Mouse (Mus musculus): Measurements from ENCODE around the gene Chst2. TPM values are rescaled to one million over a fixed set of nuclear protein-coding genes. Genes with fewer than 3 reads are reported as not detected.
A peak's percentile ranks its signal among the peaks of the same experiment; 100 is the strongest.

Chst2 gene
- total RNA-seq (2021), result 1 to 10 TPM; 3.9 to 4.2 TPM
- long read RNA-seq, experiment 1, full-length matches to known transcripts, result 18 of 22 reads
- long read RNA-seq, experiment 1, partial matches to known transcripts, result 0 of 22 reads
- long read RNA-seq, experiment 1, other reads (novel, unspliced or antisense), result 4 of 22 reads
- long read RNA-seq, experiment 2, full-length matches to known transcripts, result 13 of 13 reads
- long read RNA-seq, experiment 2, partial matches to known transcripts, result 0 of 13 reads
- long read RNA-seq, experiment 2, other reads (novel, unspliced or antisense), result 0 of 13 reads

DNA sequence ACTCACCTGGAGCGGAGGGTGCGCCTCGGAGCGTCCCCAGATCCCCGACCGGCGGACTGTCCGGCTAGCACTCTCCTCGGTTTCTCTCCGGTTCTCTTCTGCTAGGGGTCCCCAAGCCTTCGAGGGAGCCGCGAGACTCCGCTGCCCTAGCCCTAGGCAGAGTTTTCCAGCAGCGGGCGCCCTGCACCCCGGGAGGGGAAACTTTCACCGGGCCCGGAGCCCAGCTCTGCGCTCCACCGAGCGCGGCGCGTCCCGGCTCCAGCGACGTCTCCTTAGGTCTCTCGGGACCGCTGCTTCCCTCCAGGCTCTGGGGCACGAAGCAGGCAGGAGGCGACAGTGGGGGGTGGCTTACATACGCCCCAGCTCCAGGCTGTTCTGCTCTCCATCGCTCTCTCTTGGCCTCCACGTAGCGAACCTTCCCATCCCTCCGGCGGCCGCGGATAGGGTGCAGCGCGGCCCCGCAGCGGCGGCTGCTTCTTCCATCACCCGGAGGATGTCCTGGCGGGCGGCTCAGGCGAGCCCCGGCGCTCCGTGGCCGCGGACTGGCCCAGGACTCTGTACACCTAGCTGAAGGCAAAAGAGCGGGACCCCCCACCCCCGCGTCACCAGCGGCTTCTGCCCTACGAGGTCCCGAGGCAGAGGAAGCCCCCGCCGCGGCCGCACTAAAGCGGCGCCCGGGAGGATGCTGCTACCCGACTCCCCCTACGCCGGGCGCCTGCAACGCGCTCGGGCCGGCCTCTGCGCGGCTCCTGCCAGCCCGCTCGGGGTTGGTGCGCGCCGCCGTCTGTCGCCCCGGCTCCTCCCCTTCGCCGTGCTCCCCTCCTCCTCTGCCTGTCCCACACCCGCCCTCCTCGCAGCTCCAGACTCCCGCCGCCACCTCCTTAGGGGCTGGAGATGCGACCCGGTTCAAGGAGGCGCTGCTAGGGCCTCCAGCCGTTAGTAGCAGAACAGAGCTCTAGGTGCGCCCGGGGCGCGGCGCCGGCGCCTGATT is at the start of gene Chst2:
Gene Chst2 (minus strand): TSS at position 152 of the 991 bp plus-strand sequence.
- peak; percentile 85 for DNase-seq

GRCm38 (mm10) chr9:95451931-95452330 is 45.4 kb upstream of the Chst2 start:
- no peak for DNase-seq

DNA sequence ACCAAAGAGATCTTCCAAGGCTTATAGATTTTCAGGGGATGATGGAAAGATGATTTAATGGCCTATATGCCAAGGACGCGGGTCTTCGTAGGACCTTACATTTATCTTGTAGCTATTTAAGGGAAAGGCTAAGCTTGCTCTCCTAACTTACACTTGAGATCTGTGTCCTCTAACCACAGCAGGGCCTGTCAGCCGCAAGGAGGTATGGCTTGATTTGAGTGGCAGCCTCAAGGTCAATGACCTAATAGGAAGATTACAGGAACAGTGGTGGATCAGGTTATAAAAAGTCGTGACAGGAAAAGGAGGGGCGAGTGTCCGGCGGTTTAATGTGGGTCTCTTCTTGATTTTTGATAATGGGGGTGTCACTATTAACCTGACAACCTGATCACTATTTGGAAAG is 44.1 kb upstream of the Chst2 start:
- no peak for DNase-seq

DNA sequence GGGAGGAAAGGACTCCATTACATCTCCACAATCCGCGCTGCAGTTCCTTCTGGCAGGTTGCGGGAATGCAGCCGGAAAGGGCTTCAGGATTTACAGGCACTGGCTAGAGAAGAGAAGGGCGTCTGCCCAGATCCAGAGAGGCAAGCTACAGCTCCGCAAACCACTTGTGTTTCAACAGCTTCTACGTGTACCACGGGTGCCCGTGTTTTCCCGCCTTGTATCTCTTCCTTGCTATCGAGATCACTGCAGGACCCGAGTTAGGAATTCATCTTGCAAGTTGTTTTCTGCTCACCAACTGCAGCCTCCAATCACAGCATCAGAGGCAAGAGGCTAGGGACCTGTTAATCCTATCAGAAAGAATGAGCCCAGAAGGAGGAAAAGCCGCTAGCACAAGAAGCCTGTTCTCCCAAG is 35.8 kb upstream of the Chst2 start:
- DNase-seq, result peak; percentile 23

DNA sequence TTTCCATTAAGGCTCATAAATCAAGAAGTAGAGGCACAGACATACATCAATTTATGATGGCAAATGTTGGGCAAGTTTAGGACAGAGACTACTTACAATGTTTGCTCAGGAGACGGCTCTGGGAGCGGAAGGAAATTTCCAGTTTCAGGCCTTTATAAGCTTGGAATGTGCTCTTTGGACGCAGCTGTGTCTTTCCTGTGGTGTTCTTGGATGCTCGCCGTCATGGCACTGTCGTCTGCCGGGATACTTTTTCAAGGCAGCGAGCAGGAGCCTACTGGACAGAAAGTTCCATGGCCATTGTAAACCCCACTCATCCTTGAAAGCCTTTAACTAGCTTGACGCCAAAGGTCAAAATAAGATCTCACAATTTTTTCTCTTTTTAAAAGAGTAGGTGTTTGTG is 31.4 kb upstream of the Chst2 start:
- no peak for DNase-seq

DNA sequence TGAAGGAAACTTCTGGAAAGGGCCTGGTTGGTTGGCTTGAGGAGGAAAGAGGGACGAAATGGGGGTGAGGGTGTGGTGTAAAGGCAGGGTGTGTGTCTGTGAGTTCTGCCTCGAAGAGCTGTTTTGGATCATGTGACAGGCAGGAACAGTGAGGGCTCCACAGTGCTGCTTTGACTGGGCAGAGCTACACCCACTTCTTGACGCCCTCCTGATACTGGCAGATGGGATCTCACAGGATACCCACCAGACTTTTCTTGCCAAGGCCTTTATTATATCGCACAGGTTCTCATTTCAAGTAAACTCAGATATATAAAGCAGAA is 29.7 kb upstream of the Chst2 start:
- no peak for DNase-seq

- DNase-seq, result no peak
Measured at GRCm38 (mm10) chr9:95435506-95436293, 29.2 kb upstream of the Chst2 start.

GRCm38 (mm10) chr9:95428277-95428676 is 21.8 kb upstream of the Chst2 start:
- no peak for DNase-seq

DNA sequence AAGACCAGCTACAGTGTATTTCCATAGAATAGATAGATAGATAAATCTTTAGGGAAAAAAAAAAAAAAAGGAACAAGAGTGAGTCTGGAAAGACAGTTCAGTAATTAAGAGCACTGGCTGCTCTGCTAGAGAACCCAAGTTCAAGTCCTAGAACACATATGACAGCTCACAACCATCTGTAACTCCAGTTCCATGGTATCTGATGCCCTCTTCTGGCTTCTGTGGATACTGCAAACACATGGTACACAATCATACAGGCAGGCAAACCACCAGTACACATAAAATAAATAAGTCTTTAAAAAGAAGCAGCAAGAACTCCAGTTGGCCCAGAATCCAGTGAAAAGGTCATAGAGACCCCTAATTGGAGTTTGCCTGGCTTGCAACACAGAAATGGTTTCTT is 7.4 kb upstream of the Chst2 start:
- no peak for DNase-seq

- no peak for DNase-seq
Measured at GRCm38 (mm10) chr9:95412047-95412446, 5.5 kb upstream of the Chst2 start.

GRCm38 (mm10) chr9:95407586-95408220 is 1.2 kb upstream of the Chst2 start:
- DNase-seq, result no peak

GRCm38 (mm10) chr9:95405946-95406570 is 464 bp downstream of the Chst2 start:
- DNase-seq, result peak; percentile 44

- DNase-seq, result peak; percentile 60
Measured at GRCm38 (mm10) chr9:95405511-95405945, 994 bp downstream of the Chst2 start.

DNA sequence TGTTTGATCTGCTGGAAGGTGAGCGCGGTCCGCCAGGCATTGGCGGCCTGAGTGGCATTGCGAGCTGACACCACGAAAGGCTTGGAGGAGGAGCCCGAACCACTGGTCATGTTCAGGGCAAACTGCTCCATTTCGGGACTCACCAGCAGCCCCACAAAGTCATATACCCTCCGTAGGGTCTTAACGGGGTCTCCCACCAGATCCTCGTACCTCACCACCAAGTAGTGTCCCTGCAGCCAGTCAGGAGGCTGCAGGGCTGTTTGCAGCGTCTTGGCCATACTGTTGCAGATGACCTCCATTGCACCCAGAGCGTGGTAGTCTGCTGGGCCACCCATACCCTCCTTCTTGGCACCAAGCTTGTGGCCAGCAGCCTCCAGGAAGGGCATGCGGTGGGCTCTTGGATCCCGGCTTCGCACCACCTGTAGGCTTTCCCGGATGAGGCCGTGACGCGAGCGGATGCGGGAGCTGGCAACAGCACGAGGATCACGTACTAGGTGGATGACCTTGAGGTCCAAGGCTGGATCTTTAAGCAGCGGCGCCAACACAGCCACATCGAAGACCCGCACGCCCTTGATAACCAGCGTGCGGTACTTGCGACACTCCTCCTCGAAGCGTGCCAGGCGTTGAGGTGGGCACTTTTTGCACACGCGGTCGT is 1.6 kb downstream of the Chst2 start:
- DNase-seq, result no peak

GRCm38 (mm10) chr9:95401686-95402085 is 4.8 kb downstream of the Chst2 start:
- no peak for DNase-seq

DNA sequence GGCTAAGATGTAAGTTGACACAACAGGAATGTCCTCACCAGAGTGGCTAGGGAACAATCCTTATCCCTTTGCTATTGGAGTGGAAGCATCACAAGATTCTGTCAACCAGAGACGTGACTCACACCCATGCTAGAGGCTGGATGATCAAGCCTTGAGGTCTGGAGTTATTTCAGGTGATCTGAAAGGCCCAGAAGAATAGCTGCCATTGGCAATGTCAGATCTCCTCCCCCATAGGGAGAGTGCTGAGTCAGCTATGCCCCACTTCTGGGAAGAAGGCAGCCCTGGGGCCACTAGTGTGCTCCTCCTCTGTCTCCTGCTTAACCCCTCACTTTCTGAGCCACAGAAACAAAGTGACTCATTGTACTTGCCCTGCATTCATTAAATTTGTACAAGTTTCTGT is 14.5 kb downstream of the Chst2 start:
- no peak for DNase-seq

DNA sequence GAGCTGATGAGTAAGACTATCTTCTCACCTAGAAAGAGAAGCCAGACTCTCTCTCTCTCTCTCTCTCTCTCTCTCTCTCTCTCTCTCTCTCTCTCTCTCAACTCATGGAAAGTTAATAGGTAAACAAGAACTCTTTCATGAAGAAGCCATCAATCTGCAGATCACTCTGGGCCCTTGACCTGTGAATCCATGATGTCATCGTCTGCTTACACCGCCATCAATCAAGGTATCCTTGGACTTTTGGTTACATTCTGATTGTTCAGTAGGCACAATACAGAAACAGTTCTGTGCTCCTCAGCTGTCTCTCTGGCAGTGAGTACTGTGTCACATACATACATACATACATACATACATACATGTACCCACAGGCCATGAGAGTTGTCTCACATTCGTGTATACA is 16.6 kb downstream of the Chst2 start:
- no peak for DNase-seq

- DNase-seq, result no peak
Measured at GRCm38 (mm10) chr9:95387881-95388380, 18.6 kb downstream of the Chst2 start.

DNA sequence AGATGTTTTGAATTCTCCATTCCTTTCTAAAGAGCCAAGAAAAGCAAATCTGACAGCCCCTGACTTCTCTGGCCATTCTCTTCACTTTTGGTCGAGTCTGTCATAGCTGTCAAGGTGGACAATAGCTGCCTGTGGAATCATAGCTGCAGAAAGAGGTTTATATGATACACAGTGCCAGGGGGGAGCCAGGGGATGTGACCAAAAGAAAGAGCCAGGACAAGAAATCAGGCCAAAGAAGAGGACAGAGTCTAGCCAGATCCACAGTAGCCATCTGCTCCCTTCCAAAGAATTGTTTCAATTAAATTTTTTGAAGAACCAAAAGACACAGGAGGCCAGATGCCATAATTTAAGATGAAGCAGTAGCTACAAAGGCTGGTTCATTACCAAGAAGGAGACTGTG is 30.6 kb downstream of the Chst2 start:
- DNase-seq, result no peak

GRCm38 (mm10) chr9:95375336-95375735 is 31.2 kb downstream of the Chst2 start:
- no peak for DNase-seq

- DNase-seq, result no peak
Measured at GRCm38 (mm10) chr9:95373741-95374140, 32.8 kb downstream of the Chst2 start.
